Mouse (Mus musculus) small intestine, adult 2 months (tissue): ENCODE measurements around the gene Dpp6.

Experiments used
- CTCF ChIP-seq: fragments of 200-500 bp; IDR thresholded peaks from 2 replicates; pipeline ENCODE4 v1.5.1; 2012; ENCODE audit warnings: low read depth, mild to moderate bottlenecking, control low read depth, inconsistent platforms, low read length, moderate library complexity, mixed read lengths; ENCODE audit not compliant: insufficient replicate concordance, insufficient read length; ENCODE audit errors: extremely low read depth
- POLR2A ChIP-seq: fragments of 200-500 bp; IDR thresholded peaks from 2 replicates; pipeline ENCODE4 v1.6.1; 2012; ENCODE audit warnings: low read depth, mild to moderate bottlenecking, control low read depth, inconsistent platforms, low read length, moderate library complexity

- no peak for TF ChIP-seq CTCF
- no peak for TF ChIP-seq POLR2A
These were observed 403.1 kb downstream of the Dpp6 start for GRCm38 (mm10) chr5:27220116-27220515.
